Mouse (Mus musculus): ENCODE measurements around the gene Mfsd2b. TPM values are rescaled to one million over a fixed set of nuclear protein-coding genes. Genes with fewer than 3 reads are reported as not detected.
"Not testable (repeated sequence)": the region's sequence is repeated elsewhere in the genome, so short reads cannot be mapped to it uniquely, and the experiment has no call there.

The Mfsd2b gene
- 3.7 and 4.8 TPM in 2 replicates for polyA plus RNA-seq (2016; fragmentation: Nextera tagmentation; extraction: Ambion mirVana)

GRCm38 (mm10) chr12:4874161-4874927, at the start of gene Mfsd2b:
Gene Mfsd2b, minus strand, starts transcription at chr12:4874359.
- Histone ChIP-seq H3K4me1 (peaks cover 11% of the 10 kb centered on the region), H3K4me3 (peak within 1 kb of the TSS; percentile 53), H3K27me3 (ENCODE audit: poor library complexity, severe bottlenecking) (peaks cover 25% of the 10 kb centered on the region), H3K9me3 (no peaks in the 10 kb centered on the region), H3K27ac (peak within 1 kb of the TSS; percentile 69), H3K36me3 (replicated peaks) (peaks cover 12% of the 10 kb centered on the region)
- DNase-seq (ENCODE audit: extremely low spot score, low spot score): peak; percentile 65
- 4% methylated on average over 24 of the region's 24 CpGs for WGBS

DNA sequence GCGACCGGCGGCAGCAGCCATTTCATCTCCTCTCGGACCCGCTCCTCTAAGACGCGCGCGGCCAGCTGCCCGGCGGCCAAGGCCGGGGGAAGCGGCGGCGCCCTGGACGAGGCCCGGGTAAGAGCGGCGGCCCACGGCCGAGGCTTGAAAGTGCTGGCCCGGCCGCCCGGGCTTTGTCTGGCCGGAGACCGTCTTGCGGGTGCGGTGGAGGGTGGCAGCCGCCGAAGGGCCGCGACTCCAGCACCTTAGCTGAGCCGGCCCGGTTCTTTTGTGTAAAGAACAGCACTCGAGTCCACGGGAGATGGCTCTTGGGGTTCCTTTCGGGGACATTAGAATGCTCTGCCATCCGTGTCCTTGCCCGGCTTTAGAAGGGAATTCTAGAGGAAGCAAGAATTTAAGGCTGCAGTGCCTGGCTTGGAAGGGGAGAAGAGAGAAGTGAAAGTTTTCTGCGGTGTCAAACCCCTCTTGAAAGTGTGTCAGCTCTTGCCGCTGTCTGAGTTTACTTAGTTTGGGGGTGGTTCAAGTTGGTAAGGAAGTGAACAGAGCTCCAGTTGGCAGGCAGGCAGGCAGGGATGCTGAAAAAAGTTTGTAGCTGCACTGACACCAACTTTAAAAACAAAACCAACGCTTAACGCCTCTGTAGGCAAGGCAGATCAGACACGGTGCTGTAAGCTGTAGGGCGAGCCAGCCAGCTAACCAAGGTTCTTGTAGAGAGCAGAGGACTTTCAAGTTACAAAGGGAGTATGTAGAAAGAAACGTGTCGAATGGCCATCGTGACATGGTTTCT, 43.8 kb upstream of the Mfsd2b start:
- peaks cover 23% of the 10 kb centered on the region for H3K4me1 ChIP-seq
- H3K9me3 ChIP-seq: no peaks in the 10 kb centered on the region
- no peaks in the 10 kb centered on the region for H3K27me3 ChIP-seq (ENCODE audit: poor library complexity, severe bottlenecking)
- peak; percentile 68 for DNase-seq (ENCODE audit: extremely low spot score, low spot score)
- H3K4me3 ChIP-seq: peak overlapping the region; percentile 94
- H3K36me3 ChIP-seq (replicated peaks): no peaks in the 10 kb centered on the region
- WGBS: under 1% methylated on average over 48 of the region's 48 CpGs
- peak overlapping the region; percentile 99 for H3K27ac ChIP-seq

GRCm38 (mm10) chr12:4916994-4917804, 43.0 kb upstream of the Mfsd2b start, which contains the start of gene Atad2b:
Gene Atad2b, plus strand, starts transcription at chr12:4917353.
- Histone ChIP-seq H3K4me3 (peak within 1 kb of the TSS; percentile 94), H3K27me3 (ENCODE audit: poor library complexity, severe bottlenecking) (no peaks in the 10 kb centered on the region), H3K36me3 (replicated peaks) (no peaks in the 10 kb centered on the region), H3K9me3 (no peaks in the 10 kb centered on the region), H3K4me1 (peaks cover 23% of the 10 kb centered on the region), H3K27ac (peak within 1 kb of the TSS; percentile 99)
- peak; percentile 94 for DNase-seq (ENCODE audit: extremely low spot score, low spot score)
- WGBS: under 1% methylated on average over 89 of the region's 89 CpGs

DNA sequence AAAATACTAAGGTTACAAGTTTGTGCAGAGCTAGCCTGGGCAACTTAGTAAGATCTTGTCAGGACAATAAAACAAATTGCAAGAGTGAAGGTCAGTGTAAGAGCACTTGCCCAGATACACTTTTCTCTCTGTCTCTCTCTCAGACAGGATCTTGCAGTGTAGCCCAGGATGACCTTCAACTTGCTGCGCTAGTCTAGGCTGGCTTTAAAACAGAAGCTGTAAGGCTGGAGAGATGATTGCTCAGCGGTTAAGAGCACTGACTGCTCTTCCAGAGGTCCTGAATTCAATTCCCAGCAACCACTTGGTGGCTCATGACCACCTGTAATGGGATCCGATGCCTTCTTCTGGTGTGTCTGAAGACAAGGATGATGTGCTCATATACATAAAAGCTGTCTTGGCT, 40.8 kb upstream of the Mfsd2b start:
- Histone ChIP-seq H3K4me1 (peaks cover 22% of the 10 kb centered on the region), H3K36me3 (replicated peaks) (no peaks in the 10 kb centered on the region), H3K4me3 (no peak overlapping the region), H3K27ac (no peak overlapping the region), H3K9me3 (no peaks in the 10 kb centered on the region), H3K27me3 (ENCODE audit: poor library complexity, severe bottlenecking) (no peaks in the 10 kb centered on the region)
- DNase-seq (ENCODE audit: extremely low spot score, low spot score): no peak
- WGBS: 77% methylated on average over 3 of the region's 3 CpGs

DNA sequence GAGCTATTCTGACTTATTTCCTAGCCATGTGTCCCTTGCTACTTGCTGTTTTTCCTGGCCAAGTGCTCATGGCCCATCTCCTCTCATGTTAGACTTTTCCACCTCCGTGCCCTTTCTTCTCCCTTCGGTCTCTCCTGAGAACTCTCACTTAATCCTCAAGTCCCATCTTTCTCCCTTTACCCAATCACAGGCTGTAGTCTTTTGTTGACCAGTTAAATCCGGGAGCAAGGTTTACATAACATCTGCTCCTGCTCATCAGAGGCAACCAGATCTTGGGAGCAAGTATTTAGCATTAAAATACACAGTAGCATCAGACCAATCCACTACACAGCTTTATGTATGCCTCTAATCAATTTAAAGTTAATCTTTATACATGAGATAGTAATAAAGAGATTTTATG, 40.3 kb upstream of the Mfsd2b start:
- Histone ChIP-seq H3K4me1 (peaks cover 17% of the 10 kb centered on the region), H3K27ac (no peak overlapping the region), H3K9me3 (no peaks in the 10 kb centered on the region), H3K4me3 (no peak overlapping the region), H3K27me3 (ENCODE audit: poor library complexity, severe bottlenecking) (no peaks in the 10 kb centered on the region), H3K36me3 (replicated peaks) (no peaks in the 10 kb centered on the region)
- DNase-seq (ENCODE audit: extremely low spot score, low spot score): no peak
- 51% methylated on average over 3 of the region's 3 CpGs for WGBS

GRCm38 (mm10) chr12:4911716-4912115, 37.6 kb upstream of the Mfsd2b start:
- 92% methylated on average over 4 of the region's 4 CpGs for WGBS
- H3K27ac ChIP-seq: no peak overlapping the region
- no peaks in the 10 kb centered on the region for H3K36me3 ChIP-seq (replicated peaks)
- no peak overlapping the region for H3K4me3 ChIP-seq
- peaks cover 6% of the 10 kb centered on the region for H3K4me1 ChIP-seq
- no peaks in the 10 kb centered on the region for H3K27me3 ChIP-seq (ENCODE audit: poor library complexity, severe bottlenecking)
- H3K9me3 ChIP-seq: no peaks in the 10 kb centered on the region
- no peak for DNase-seq (ENCODE audit: extremely low spot score, low spot score)

DNA sequence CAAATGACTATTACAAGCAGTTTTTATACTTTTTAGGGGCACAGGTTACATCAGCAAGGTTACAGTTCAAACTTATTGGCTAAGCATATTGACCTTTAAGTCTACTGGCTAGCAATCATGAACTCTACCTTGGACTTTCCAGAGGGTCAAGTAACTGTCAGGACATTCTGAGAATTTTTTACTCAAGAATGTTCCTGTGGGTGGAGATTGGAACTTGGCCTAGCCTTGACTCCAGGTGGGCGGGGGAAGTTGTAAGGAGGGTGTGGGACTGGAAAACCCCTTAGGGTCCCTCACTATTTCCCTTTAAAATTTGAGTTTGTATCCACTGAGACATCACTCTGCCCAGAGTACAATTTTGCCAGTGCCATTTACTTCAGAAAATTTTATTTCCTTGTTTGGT, 36.3 kb upstream of the Mfsd2b start:
- H3K27me3 ChIP-seq (ENCODE audit: poor library complexity, severe bottlenecking); H3K36me3 ChIP-seq (replicated peaks); H3K4me1 ChIP-seq; DNase-seq (ENCODE audit: extremely low spot score, low spot score); H3K9me3 ChIP-seq; H3K27ac ChIP-seq; H3K4me3 ChIP-seq: not testable (repeated sequence)
- WGBS: 93% methylated on average over 1 of the region's 1 CpGs

DNA sequence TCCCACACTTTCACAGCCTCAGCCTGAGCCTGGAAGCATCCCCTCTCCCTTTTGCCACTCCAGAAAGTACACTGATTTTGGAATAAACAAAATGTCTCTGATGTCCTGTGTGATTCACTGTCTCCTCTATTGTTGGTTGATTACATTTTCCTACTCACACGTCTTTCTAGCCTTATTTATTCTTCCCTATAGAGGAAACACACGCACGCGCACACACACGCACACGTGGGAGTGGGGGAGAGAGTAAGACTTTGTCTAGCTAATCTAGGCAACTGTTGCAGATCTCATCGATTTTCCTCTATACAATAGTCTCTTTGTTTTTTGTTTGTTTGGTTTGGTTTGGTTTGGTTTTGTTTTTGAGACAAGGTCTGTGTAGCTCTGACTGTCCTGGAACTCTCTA, 34.2 kb upstream of the Mfsd2b start:
- no peak overlapping the region for H3K27ac ChIP-seq

GRCm38 (mm10) chr12:4906951-4907906, 33.1 kb upstream of the Mfsd2b start, which contains the start of gene Ubxn2a:
Gene Ubxn2a, minus strand, starts transcription at chr12:4907705.
- peaks cover 4% of the 10 kb centered on the region for H3K4me1 ChIP-seq
- DNase-seq (ENCODE audit: extremely low spot score, low spot score): peak; percentile 88
- no peaks in the 10 kb centered on the region for H3K27me3 ChIP-seq (ENCODE audit: poor library complexity, severe bottlenecking)
- peak within 1 kb of the TSS; percentile 92 for H3K27ac ChIP-seq
- no peaks in the 10 kb centered on the region for H3K9me3 ChIP-seq
- peaks cover 7% of the 10 kb centered on the region for H3K36me3 ChIP-seq (replicated peaks)
- peak within 1 kb of the TSS; percentile 76 for H3K4me3 ChIP-seq
- WGBS: under 1% methylated on average over 124 of the region's 125 CpGs

More for the DNA sequence above, 34.2 kb upstream of the Mfsd2b start:
- H3K36me3 ChIP-seq (replicated peaks): peaks cover 7% of the 10 kb centered on the region
- no peaks in the 10 kb centered on the region for H3K9me3 ChIP-seq
- DNase-seq (ENCODE audit: extremely low spot score, low spot score): no peak
- no peaks in the 10 kb centered on the region for H3K27me3 ChIP-seq (ENCODE audit: poor library complexity, severe bottlenecking)
- peaks cover 4% of the 10 kb centered on the region for H3K4me1 ChIP-seq
- WGBS: 96% methylated on average over 7 of the region's 7 CpGs
- peak overlapping the region; percentile 76; the same call in 1 of the 2 replicates for H3K4me3 ChIP-seq

- no peak for DNase-seq (ENCODE audit: extremely low spot score, low spot score)
- peak overlapping the region; percentile 76 for H3K4me3 ChIP-seq
- peak overlapping the region; percentile 92; the same call in 1 of the 2 replicates for H3K27ac ChIP-seq
- H3K4me1 ChIP-seq: peaks cover 4% of the 10 kb centered on the region
- H3K27me3 ChIP-seq (ENCODE audit: poor library complexity, severe bottlenecking): no peaks in the 10 kb centered on the region
- H3K9me3 ChIP-seq: no peaks in the 10 kb centered on the region
- 75% methylated on average over 7 of the region's 7 CpGs for WGBS
- peaks cover 12% of the 10 kb centered on the region for H3K36me3 ChIP-seq (replicated peaks)
Observed at GRCm38 (mm10) chr12:4906476-4906875, 32.3 kb upstream of the Mfsd2b start.

DNA sequence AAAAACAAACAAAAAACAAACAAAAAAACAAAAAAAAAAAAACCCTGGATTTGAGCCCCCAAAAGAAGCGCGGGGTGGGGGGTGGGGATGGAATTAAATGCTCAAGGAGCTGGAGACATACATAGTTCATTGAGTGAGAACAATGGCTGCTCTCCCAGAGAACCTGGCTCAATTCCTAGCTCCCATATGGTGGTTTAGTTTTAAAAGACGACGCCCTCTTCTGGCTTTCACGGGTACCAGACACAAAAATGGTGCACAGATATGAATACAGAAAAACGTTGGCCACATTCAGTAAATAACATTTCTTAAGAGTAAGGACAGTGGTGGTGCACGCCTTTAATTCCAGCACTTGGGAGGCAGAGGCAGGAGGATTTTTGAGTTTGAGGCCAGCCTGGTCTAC, 31.8 kb upstream of the Mfsd2b start:
- DNase-seq (ENCODE audit: extremely low spot score, low spot score): no peak
- peaks cover 15% of the 10 kb centered on the region for H3K36me3 ChIP-seq (replicated peaks)
- peaks cover 4% of the 10 kb centered on the region for H3K4me1 ChIP-seq
- H3K27me3 ChIP-seq (ENCODE audit: poor library complexity, severe bottlenecking): no peaks in the 10 kb centered on the region
- H3K4me3 ChIP-seq: no peak overlapping the region
- H3K27ac ChIP-seq: no peak overlapping the region
- 81% methylated on average over 7 of the region's 7 CpGs for WGBS
- no peaks in the 10 kb centered on the region for H3K9me3 ChIP-seq

All from forebrain, embryonic 10.5 days (tissue).